Mouse (Mus musculus) megakaryocyte, embryonic 14.5 days (primary cell): ENCODE measurements around the gene Tmem53. TPM values are rescaled to one million over a fixed set of nuclear protein-coding genes. Genes with fewer than 3 reads are reported as not detected.

Experiments used
- H3K27me3 ChIP-seq: replicated peaks from 2 replicates; pipeline ENCODE3; 2012; ENCODE audit warnings: inconsistent platforms
- H3K36me3 ChIP-seq: replicated peaks from 2 replicates; pipeline ENCODE3; 2012; ENCODE audit warnings: low read length, inconsistent platforms, mixed read lengths
- H3K4me1 ChIP-seq: 2 replicates; pipeline ENCODE4 v1.6.1; 2012; ENCODE audit warnings: inconsistent platforms
- H3K4me3 ChIP-seq: replicated peaks from 2 replicates; pipeline ENCODE3; 2012; ENCODE audit warnings: moderate library complexity, mild to moderate bottlenecking, inconsistent platforms
- H3K9me3 ChIP-seq: 2 replicates; pipeline ENCODE4 v1.6.1; 2012; ENCODE audit warnings: inconsistent platforms
- FLI1 ChIP-seq: IDR thresholded peaks from 2 replicates; pipeline ENCODE4 v1.6.1; 2012; ENCODE audit warnings: low read length, inconsistent platforms, mixed read lengths
- GATA1 ChIP-seq: IDR thresholded peaks from 3 replicates; pipeline ENCODE4 v1.6.1; 2012; ENCODE audit warnings: mixed read lengths, low read length, inconsistent platforms, borderline replicate concordance
- polyA plus RNA-seq: library from polyadenylated mRNA; stranded (reverse); fragments of >175 nt; gene quantifications from 2 replicates; pipeline ENCODE4 v1.2.3, GENCODE M21; 2012; ENCODE audit warnings: low replicate concordance; ENCODE audit not compliant: insufficient read depth

Tmem53 gene
- polyA plus RNA-seq, 1 experiment: 0.53 TPM

GRCm38 (mm10) chr4:117220741-117221515 lies 30.8 kb upstream of the Tmem53 start:
- Histone ChIP-seq H3K27me3 (peaks cover 11% of the 10 kb centered on the region), H3K4me1 (peaks cover 48% of the 10 kb centered on the region), H3K9me3 (peaks cover 5% of the 10 kb centered on the region; the same call in 1 of the 2 replicates), H3K36me3 (no peaks in the 10 kb centered on the region), H3K4me3 (no peak overlapping the region)
- TF ChIP-seq GATA1 (no peak), FLI1 (no peak)

GRCm38 (mm10) chr4:117221836-117222235 lies 29.9 kb upstream of the Tmem53 start:
- H3K36me3 ChIP-seq: no peaks in the 10 kb centered on the region

GRCm38 (mm10) chr4:117223001-117223400 lies 28.8 kb upstream of the Tmem53 start:
- Histone ChIP-seq H3K4me1 (peaks cover 41% of the 10 kb centered on the region), H3K4me3 (no peak overlapping the region), H3K9me3 (peaks cover 5% of the 10 kb centered on the region; the same call in 1 of the 2 replicates), H3K27me3 (peaks cover 6% of the 10 kb centered on the region), H3K36me3 (no peaks in the 10 kb centered on the region)
- no peak for TF ChIP-seq FLI1
- no peak for TF ChIP-seq GATA1

More at GRCm38 (mm10) chr4:117221836-117222235, 29.9 kb upstream of the Tmem53 start:
- peaks cover 48% of the 10 kb centered on the region for H3K4me1 ChIP-seq
- TF ChIP-seq GATA1: no peak
- no peak for TF ChIP-seq FLI1
- peaks cover 7% of the 10 kb centered on the region for H3K27me3 ChIP-seq
- no peak overlapping the region for H3K4me3 ChIP-seq
- H3K9me3 ChIP-seq: peaks cover 5% of the 10 kb centered on the region; the same call in 1 of the 2 replicates

GRCm38 (mm10) chr4:117224122-117224521 lies 27.6 kb upstream of the Tmem53 start:
- peaks cover 5% of the 10 kb centered on the region; the same call in 1 of the 2 replicates for H3K9me3 ChIP-seq
- H3K4me1 ChIP-seq: peaks cover 32% of the 10 kb centered on the region
- TF ChIP-seq FLI1 (no peak), GATA1 (no peak)
- no peaks in the 10 kb centered on the region for H3K36me3 ChIP-seq
- peaks cover 16% of the 10 kb centered on the region for H3K27me3 ChIP-seq
- H3K4me3 ChIP-seq: no peak overlapping the region

- Histone ChIP-seq H3K9me3 (peaks cover 5% of the 10 kb centered on the region; the same call in 1 of the 2 replicates), H3K4me3 (no peak overlapping the region), H3K4me1 (peaks cover 25% of the 10 kb centered on the region), H3K27me3 (peaks cover 23% of the 10 kb centered on the region), H3K36me3 (no peaks in the 10 kb centered on the region)
- no peak for TF ChIP-seq FLI1
- no peak for TF ChIP-seq GATA1
Measured at GRCm38 (mm10) chr4:117225250-117225649, 26.5 kb upstream of the Tmem53 start.

GRCm38 (mm10) chr4:117229590-117229989 lies 22.2 kb upstream of the Tmem53 start:
- Histone ChIP-seq H3K36me3 (no peaks in the 10 kb centered on the region), H3K27me3 (peaks cover 42% of the 10 kb centered on the region), H3K4me1 (peaks cover 1% of the 10 kb centered on the region; the same call in 1 of the 2 replicates), H3K9me3 (no peaks in the 10 kb centered on the region), H3K4me3 (no peak overlapping the region)
- TF ChIP-seq FLI1 (no peak), GATA1 (no peak)

GRCm38 (mm10) chr4:117230331-117230730 lies 21.4 kb upstream of the Tmem53 start:
- TF ChIP-seq GATA1 (no peak), FLI1 (no peak)
- H3K4me3 ChIP-seq: no peak overlapping the region
- H3K27me3 ChIP-seq: peaks cover 43% of the 10 kb centered on the region
- no peaks in the 10 kb centered on the region for H3K4me1 ChIP-seq
- H3K36me3 ChIP-seq: no peaks in the 10 kb centered on the region
- H3K9me3 ChIP-seq: no peaks in the 10 kb centered on the region

- Histone ChIP-seq H3K4me1 (no peaks in the 10 kb centered on the region), H3K27me3 (peaks cover 46% of the 10 kb centered on the region), H3K9me3 (peaks cover 5% of the 10 kb centered on the region), H3K36me3 (no peaks in the 10 kb centered on the region), H3K4me3 (no peak overlapping the region)
- TF ChIP-seq GATA1: no peak
- TF ChIP-seq FLI1: no peak
Measured at GRCm38 (mm10) chr4:117231208-117231607, 20.5 kb upstream of the Tmem53 start.

GRCm38 (mm10) chr4:117234166-117234741 lies 17.5 kb upstream of the Tmem53 start:
- TF ChIP-seq GATA1: no peak
- TF ChIP-seq FLI1: no peak
- peaks cover 40% of the 10 kb centered on the region for H3K27me3 ChIP-seq
- no peak overlapping the region for H3K4me3 ChIP-seq
- H3K36me3 ChIP-seq: no peaks in the 10 kb centered on the region
- peaks cover 24% of the 10 kb centered on the region for H3K9me3 ChIP-seq
- H3K4me1 ChIP-seq: no peaks in the 10 kb centered on the region

GRCm38 (mm10) chr4:117235822-117236221 lies 15.9 kb upstream of the Tmem53 start:
- Histone ChIP-seq H3K9me3 (peaks cover 24% of the 10 kb centered on the region), H3K27me3 (peaks cover 39% of the 10 kb centered on the region), H3K4me1 (no peaks in the 10 kb centered on the region), H3K36me3 (no peaks in the 10 kb centered on the region), H3K4me3 (no peak overlapping the region)
- TF ChIP-seq FLI1 (no peak), GATA1 (no peak)
